In genomic region chr6:38160556-38160955, GRCm38 (mm10) we compare ENCODE assay signal across 16 mouse cellular contexts. TPM values are rescaled to one million over a fixed set of nuclear protein-coding genes. Genes with fewer than 3 reads are reported as not detected.
DNase-seq lines count a peak whose midpoint lies in the region; ATAC-seq lines count a peak whose summit lies in the region.
"Had no signal": no experiment of that assay in that cellular context is flagged by ENCODE, and none has a peak within 500 bp of the region (broad histone marks: within the 10 kb centered on the region; RNA-seq: fewer than 3 reads in every experiment).

No protein-coding gene starts in this region.

- no peaks in the 10 kb centered on the region for H3K9me3 ChIP-seq in lung, embryonic 16.5 days (ENCODE audit: control insufficient read depth, low read length)
- H3K9me3 ChIP-seq in forebrain, embryonic 12.5 days = no peaks in the 10 kb centered on the region
- no peaks in the 10 kb centered on the region for H3K9me3 ChIP-seq in hindbrain, embryonic 15.5 days
- no peaks in the 10 kb centered on the region for H3K9me3 ChIP-seq in midbrain, embryonic 16.5 days (replicated peaks; ENCODE audit: control insufficient read depth, low read length, poor library complexity, severe bottlenecking)

- peak; percentile 8; the same call in 1 of the 2 replicates for ATAC-seq in lung, embryonic 16.5 days (ENCODE audit: low read depth)
- ATAC-seq in forebrain, embryonic 12.5 days (ENCODE audit: low FRiP score) = 0 out of 2 replicates have a peak, but pooled peaks have one; percentile 17
- peak; percentile 4; the same call in 1 of the 2 replicates for ATAC-seq in hindbrain, embryonic 15.5 days (ENCODE audit: low FRiP score, low read depth)
- no peak for ATAC-seq in midbrain, embryonic 16.5 days
- no peak for ATAC-seq in frontal cortex, adult (ENCODE audit: low TSS enrichment)

- no peak for DNase-seq in lung, postnatal 14 days
- DNase-seq in left cerebral cortex, postnatal 25 days (ENCODE audit: low spot score in 2 of 2) = no peak
- no peak for DNase-seq in thymus, postnatal 25 days

- H3K36me3 ChIP-seq in lung, embryonic 16.5 days (ENCODE audit: control insufficient read depth, insufficient read depth, low read length) = peaks cover 2% of the 10 kb centered on the region; the same call in 1 of the 2 replicates
- H3K36me3 ChIP-seq in forebrain, embryonic 12.5 days (replicated peaks) = peaks cover 30% of the 10 kb centered on the region
- H3K36me3 ChIP-seq in hindbrain, embryonic 15.5 days = peaks cover 9% of the 10 kb centered on the region
- peaks cover 8% of the 10 kb centered on the region; the same call in 1 of the 2 replicates for H3K36me3 ChIP-seq in midbrain, embryonic 16.5 days (ENCODE audit: control insufficient read depth, insufficient read depth, low read length)

- no peak overlapping the region for H3K4me2 ChIP-seq in lung, embryonic 16.5 days (ENCODE audit: low read depth, low read length)
- no peak overlapping the region for H3K4me2 ChIP-seq in forebrain, embryonic 12.5 days
- no peak overlapping the region for H3K4me2 ChIP-seq in hindbrain, embryonic 15.5 days
- no peak overlapping the region for H3K4me2 ChIP-seq in midbrain, embryonic 16.5 days (ENCODE audit: low read length)

- WGBS in lung, embryonic 16.5 days = 58% methylated on average over 2 of the region's 2 CpGs
- WGBS in forebrain, embryonic 12.5 days = 62% methylated on average over 2 of the region's 2 CpGs
- 60% methylated on average over 2 of the region's 2 CpGs for WGBS in hindbrain, embryonic 15.5 days
- 66% methylated on average over 2 of the region's 2 CpGs for WGBS in midbrain, embryonic 16.5 days

- intact Hi-C loops in left cerebral cortex, postnatal 25 days (cut with DNase I) = loop anchor here (1.0 to 5.0 kb wide), 2 partner anchors 92 to 166 kb away; partner anchors contain the start of gene D630045J12Rik

- H3K4me1 ChIP-seq in lung, embryonic 16.5 days (replicated peaks; ENCODE audit: control insufficient read depth, insufficient read depth, low read length) = no peaks in the 10 kb centered on the region
- H3K4me1 ChIP-seq in forebrain, embryonic 12.5 days = peaks cover 31% of the 10 kb centered on the region
- H3K4me1 ChIP-seq in hindbrain, embryonic 15.5 days (replicated peaks) = peaks cover 25% of the 10 kb centered on the region
- H3K4me1 ChIP-seq in midbrain, embryonic 16.5 days (ENCODE audit: control insufficient read depth, insufficient read depth, low read length) = peaks cover 17% of the 10 kb centered on the region

- no peaks in the 10 kb centered on the region for H3K27me3 ChIP-seq in lung, embryonic 16.5 days (ENCODE audit: control insufficient read depth, insufficient read depth, low read depth, low read length)
- H3K27me3 ChIP-seq in forebrain, embryonic 12.5 days = no peaks in the 10 kb centered on the region
- H3K27me3 ChIP-seq in hindbrain, embryonic 15.5 days = no peaks in the 10 kb centered on the region
- H3K27me3 ChIP-seq in midbrain, embryonic 16.5 days (ENCODE audit: control insufficient read depth, insufficient read depth, low read depth, low read length) = no peaks in the 10 kb centered on the region
- H3K27me3 ChIP-seq: CH12.LX had no signal

- no peak overlapping the region for H3K4me3 ChIP-seq in lung, embryonic 16.5 days (ENCODE audit: low read length)
- H3K4me3 ChIP-seq in forebrain, embryonic 12.5 days (replicated peaks) = no peak overlapping the region
- no peak overlapping the region for H3K4me3 ChIP-seq in hindbrain, embryonic 15.5 days
- H3K4me3 ChIP-seq in midbrain, embryonic 16.5 days (ENCODE audit: low read depth, low read length) = no peak overlapping the region

- no peak overlapping the region for H3K9ac ChIP-seq in lung, embryonic 16.5 days (ENCODE audit: low read length)
- H3K9ac ChIP-seq in forebrain, embryonic 12.5 days = no peak overlapping the region
- H3K9ac ChIP-seq in hindbrain, embryonic 15.5 days = no peak overlapping the region
- 0 out of 2 replicates have a peak overlapping the region, but pooled peaks have one; percentile 14 for H3K9ac ChIP-seq in midbrain, embryonic 16.5 days (ENCODE audit: low read depth, low read length)
- H3K9ac ChIP-seq: liver, embryonic 14.5 days had no signal

- H3K27ac ChIP-seq in lung, embryonic 16.5 days (ENCODE audit: low read length) = no peak overlapping the region
- no peak overlapping the region for H3K27ac ChIP-seq in forebrain, embryonic 12.5 days
- H3K27ac ChIP-seq in hindbrain, embryonic 15.5 days (replicated peaks) = peak overlapping the region; percentile 66
- peak overlapping the region; percentile 73 for H3K27ac ChIP-seq in midbrain, embryonic 16.5 days (ENCODE audit: low read length)
- H3K27ac ChIP-seq: liver, embryonic 14.5 days had no signal

RNA-seq across cellular contexts. Expression of gene Atp6v0a4, which starts 36.2 kb away (rescaled TPM):
- 10.5 and 15.8 TPM in 2 replicates for polyA plus RNA-seq in lung, embryonic 16.5 days (2015; fragmentation: Nextera tagmentation; extraction: Ambion mirVana)
- 0.29 TPM in 1 of 2 replicates, not detected in the other for polyA plus RNA-seq in forebrain, embryonic 12.5 days (2016; fragmentation: Nextera tagmentation; extraction: Ambion mirVana)
- 0.49 and 0.54 TPM in 2 replicates for polyA plus RNA-seq in hindbrain, embryonic 15.5 days (2015; fragmentation: Nextera tagmentation; extraction: Ambion mirVana)
- polyA plus RNA-seq in midbrain, embryonic 16.5 days (2015; fragmentation: Nextera tagmentation; extraction: Ambion mirVana) = 0.14 TPM in 1 of 2 replicates, not detected in the other
- 1 to 10 TPM; 1.9 to 3.1 TPM for total RNA-seq in left cerebral cortex, postnatal 25 days (2021)
- total RNA-seq: CH12.LX; granulocyte monocyte progenitor cell, adult 5-6 weeks; megakaryocyte progenitor cell, adult 5-6 weeks; neutrophil, adult 5-6 weeks had no signal

RNA-seq across cellular contexts. Expression of gene Tmem213, which starts 51.5 kb away (rescaled TPM):
- polyA plus RNA-seq in lung, embryonic 16.5 days (2015; fragmentation: Nextera tagmentation; extraction: Ambion mirVana) = 133 and 163 TPM in 2 replicates
- not detected in 2 replicates for polyA plus RNA-seq in forebrain, embryonic 12.5 days (2016; fragmentation: Nextera tagmentation; extraction: Ambion mirVana)
- polyA plus RNA-seq in hindbrain, embryonic 15.5 days (2015; fragmentation: Nextera tagmentation; extraction: Ambion mirVana) = not detected in 2 replicates
- polyA plus RNA-seq in midbrain, embryonic 16.5 days (2015; fragmentation: Nextera tagmentation; extraction: Ambion mirVana) = not detected in 2 replicates
- total RNA-seq in left cerebral cortex, postnatal 25 days (2021) = not detected
- total RNA-seq: adrenal gland, postnatal 10 days; CH12.LX; granulocyte monocyte progenitor cell, adult 5-6 weeks; heart, postnatal 36 days; left cerebral cortex, adult 18-20 months; megakaryocyte progenitor cell, adult 5-6 weeks; neutrophil, adult 5-6 weeks had no signal
- polyA plus RNA-seq: liver, embryonic 14.5 days had no signal

Comparison
In these comparisons a context has a peak if more than half of its experiments do, and no peak if none do; other contexts are left out.
1. ATAC-seq: peak in lung, embryonic 16.5 days (single experiment), forebrain, embryonic 12.5 days (single experiment) and hindbrain, embryonic 15.5 days (single experiment); none in midbrain, embryonic 16.5 days (single experiment) and frontal cortex, adult (single experiment).
2. H3K27ac ChIP-seq: peak in hindbrain, embryonic 15.5 days (single experiment) and midbrain, embryonic 16.5 days (single experiment); none in lung, embryonic 16.5 days (single experiment) and forebrain, embryonic 12.5 days (single experiment).
3. RNA of gene Tmem213, which starts 51.5 kb away (polyA plus RNA-seq): 133 to 163 TPM in lung, embryonic 16.5 days; not detected in forebrain, embryonic 12.5 days, not detected in hindbrain, embryonic 15.5 days and not detected in midbrain, embryonic 16.5 days; every median in the first group is over 100 times any median in the second.